Mouse (Mus musculus) c-Kit-positive CD71-positive TER-119-positive erythroid progenitor cells, embryonic 14.5 days (primary cell): ENCODE data around the gene Gpr50.

ENCODE experiments used
- DNase-seq: peaks from one replicate; pipeline ENCODE4 v3.0.0-alpha.2; 2013; ENCODE audit warnings: low spot score

Gene Gpr50

GRCm38 (mm10) chrX:71663374-71663773 is at the start of gene Gpr50:
Gene Gpr50 (plus strand): TSS chrX:71663667.
- no peak for DNase-seq

GRCm38 (mm10) chrX:71622286-71622685 is 41.2 kb upstream of the Gpr50 start:
- DNase-seq = no peak

GRCm38 (mm10) chrX:71623843-71624242 is 39.6 kb upstream of the Gpr50 start:
- peak; percentile 34 for DNase-seq

GRCm38 (mm10) chrX:71628306-71628705 is 35.2 kb upstream of the Gpr50 start:
- peak; percentile 49 for DNase-seq

GRCm38 (mm10) chrX:71630709-71631108 is 32.8 kb upstream of the Gpr50 start:
- DNase-seq = no peak

- DNase-seq = no peak
These were observed 32.3 kb upstream of the Gpr50 start for GRCm38 (mm10) chrX:71631130-71631529.

GRCm38 (mm10) chrX:71647958-71648357 is 15.5 kb upstream of the Gpr50 start:
- DNase-seq = peak; percentile 22

GRCm38 (mm10) chrX:71648434-71648833 is 15.0 kb upstream of the Gpr50 start:
- DNase-seq = no peak

- DNase-seq = no peak
These were observed 14.5 kb upstream of the Gpr50 start for GRCm38 (mm10) chrX:71648848-71649454.

- no peak for DNase-seq
These were observed 13.5 kb upstream of the Gpr50 start for GRCm38 (mm10) chrX:71649993-71650392.

GRCm38 (mm10) chrX:71661794-71662193 is 1.7 kb upstream of the Gpr50 start:
- DNase-seq = no peak

GRCm38 (mm10) chrX:71663871-71664687 is 612 bp downstream of the Gpr50 start:
- DNase-seq = no peak

- DNase-seq = no peak
These were observed 1.2 kb downstream of the Gpr50 start for GRCm38 (mm10) chrX:71664688-71665026.

GRCm38 (mm10) chrX:71670254-71670653 is 6.8 kb downstream of the Gpr50 start:
- DNase-seq = no peak

- no peak for DNase-seq
These were observed 37.5 kb downstream of the Gpr50 start for GRCm38 (mm10) chrX:71700817-71701469.
